Mouse (Mus musculus) liver, adult 2 months (tissue): ENCODE data around the gene Kif19a. TPM values are rescaled to one million over a fixed set of nuclear protein-coding genes. Genes with fewer than 3 reads are reported as not detected.
A peak's percentile ranks its signal among the peaks of the same experiment; 100 is the strongest.

Source experiments
- DNase-seq: peaks from one replicate; pipeline ENCODE4 v3.0.0-alpha.2; 2011; ENCODE audit warnings: low read depth, low spot score; ENCODE audit errors: extremely low read depth
- H3K27ac ChIP-seq: fragments of 200-500 bp; replicated peaks from 2 replicates; pipeline ENCODE4 v1.5.1; 2012; ENCODE audit warnings: low read depth, mild to moderate bottlenecking, control low read depth, inconsistent platforms, low read length; ENCODE audit not compliant: insufficient read depth
- H3K27me3 ChIP-seq: fragments of 200-500 bp; 2 replicates; pipeline ENCODE4 v1.6.1; 2012; ENCODE audit warnings: mild to moderate bottlenecking, moderate library complexity, low read length, inconsistent platforms; ENCODE audit not compliant: control insufficient read depth, insufficient read depth
- H3K36me3 ChIP-seq: fragments of 200-500 bp; 2 replicates; pipeline ENCODE4 v1.6.1; 2012; ENCODE audit warnings: low read length, inconsistent platforms; ENCODE audit not compliant: control insufficient read depth, insufficient read depth
- H3K4me1 ChIP-seq: fragments of 200-500 bp; 2 replicates; pipeline ENCODE4 v1.6.1; 2011; ENCODE audit warnings: low read length; ENCODE audit not compliant: control insufficient read depth, insufficient read depth
- H3K4me3 ChIP-seq: fragments of 200-500 bp; 2 replicates; pipeline ENCODE4 v1.5.1; 2011; ENCODE audit warnings: low read depth, mild to moderate bottlenecking, control low read depth, low read length, moderate library complexity; ENCODE audit not compliant: insufficient read depth
- H3K79me2 ChIP-seq: fragments of 200-500 bp; 2 replicates; pipeline ENCODE4 v1.6.1; 2012; ENCODE audit warnings: inconsistent platforms, mild to moderate bottlenecking, low read length, moderate library complexity; ENCODE audit not compliant: control insufficient read depth, insufficient read depth
- H3K9ac ChIP-seq: fragments of 200-500 bp; 2 replicates; pipeline ENCODE4 v1.6.1; 2012; ENCODE audit warnings: low read depth, mild to moderate bottlenecking, control low read depth, inconsistent platforms, low read length
- CTCF ChIP-seq: fragments of 200-500 bp; IDR thresholded peaks from 2 replicates; pipeline ENCODE4 v1.5.1; 2011; ENCODE audit warnings: low read depth, low read length, control low read depth
- POLR2A ChIP-seq: fragments of 200-500 bp; IDR thresholded peaks from 2 replicates; pipeline ENCODE4 v1.6.1; 2011; ENCODE audit warnings: low read length, control low read depth; ENCODE audit not compliant: insufficient read depth; ENCODE audit errors: extremely low read depth
- WGBS: fragments of 180-500 bp; shearing (Covaris S2); methylation state at CpG from one replicate; pipeline ENCODE4 v1.1.7; 2018; 5-methylcytosine and 5-hydroxymethylcytosine counted together
- polyA plus RNA-seq: library from polyadenylated mRNA; depleted of rRNA; stranded (reverse); fragments of >200 nt; gene quantifications from 2 replicates; pipeline ENCODE4 v1.2.3, GENCODE M21; 2012
- total RNA-seq: library from RNA; depleted of rRNA; stranded (reverse); fragments of >200 nt; gene quantifications from 2 replicates; pipeline ENCODE4 v1.2.3, GENCODE M21; 2014

Kif19a gene
- total and polyA plus RNA-seq, 2 experiments, result 0.24 to 0.37 TPM

DNA sequence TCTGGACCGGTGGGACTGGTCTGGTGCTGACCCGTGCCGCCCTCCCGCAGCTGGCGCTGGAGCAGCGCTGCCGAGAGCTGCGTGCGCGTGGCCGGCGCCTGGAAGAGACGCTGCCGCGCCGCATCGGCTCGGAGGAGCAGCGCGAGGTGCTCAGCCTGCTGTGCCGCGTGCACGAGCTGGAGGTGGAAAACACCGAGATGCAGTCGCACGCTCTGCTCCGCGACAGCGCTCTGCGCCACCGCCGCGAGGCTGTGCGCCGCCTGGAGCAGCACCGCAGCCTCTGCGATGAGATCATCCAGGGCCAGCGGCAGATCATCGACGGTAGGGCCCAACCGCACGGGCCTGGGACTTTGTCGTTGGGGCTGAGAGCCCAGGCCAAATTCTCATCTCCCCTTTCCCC, 21.1 kb downstream of the Kif19a start:
- Histone ChIP-seq H3K27ac (no peak overlapping the region), H3K9ac (no peak overlapping the region), H3K79me2 (no peaks in the 10 kb centered on the region), H3K4me3 (no peak overlapping the region), H3K4me1 (no peaks in the 10 kb centered on the region; the same call in 1 of the 2 replicates), H3K27me3 (peaks cover 21% of the 10 kb centered on the region), H3K36me3 (no peaks in the 10 kb centered on the region)
- DNase-seq, result no peak
- WGBS, result 14% methylated on average over 43 of the region's 43 CpGs
- TF ChIP-seq CTCF (no peak), POLR2A (no peak)

GRCm38 (mm10) chr11:114787611-114788010, 22.4 kb downstream of the Kif19a start:
- Histone ChIP-seq H3K27ac (no peak overlapping the region), H3K4me3 (no peak overlapping the region), H3K9ac (no peak overlapping the region), H3K79me2 (no peaks in the 10 kb centered on the region), H3K36me3 (no peaks in the 10 kb centered on the region), H3K27me3 (peaks cover 32% of the 10 kb centered on the region), H3K4me1 (no peaks in the 10 kb centered on the region; the same call in 1 of the 2 replicates)
- WGBS, result 85% methylated on average over 3 of the region's 3 CpGs
- no peak for DNase-seq
- no peak for TF ChIP-seq CTCF
- TF ChIP-seq POLR2A, result no peak

DNA sequence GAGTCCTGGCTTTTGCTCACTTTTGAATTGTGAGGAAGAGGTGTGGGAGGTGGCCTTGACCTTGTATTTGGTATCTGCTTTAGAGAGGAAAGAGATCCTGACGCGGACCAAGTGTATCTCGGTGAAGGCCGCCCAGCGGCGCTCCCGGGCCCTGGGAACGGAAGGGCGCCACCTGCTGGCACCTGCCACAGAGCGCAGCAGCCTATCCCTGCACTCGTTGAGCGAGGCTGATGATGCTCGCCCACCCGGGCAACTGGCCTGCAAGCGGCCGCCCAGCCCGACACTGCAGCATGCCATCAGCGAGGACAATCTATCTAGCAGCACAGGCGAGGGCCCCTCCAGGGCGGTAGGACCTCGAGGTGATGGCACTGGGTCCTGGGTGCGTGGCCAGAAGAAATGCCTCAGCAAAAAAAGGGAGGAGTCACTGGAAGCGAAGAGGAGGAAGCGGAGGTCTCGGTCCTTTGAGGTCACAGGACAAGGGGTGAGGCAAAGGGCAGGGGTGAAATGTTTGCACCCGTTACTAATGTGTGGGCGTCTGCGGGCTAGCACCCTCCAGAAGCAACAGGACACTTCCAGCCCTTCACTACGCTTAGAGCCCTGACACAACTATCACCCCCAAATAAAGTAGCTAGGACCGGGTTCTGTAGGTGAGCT, 24.0 kb downstream of the Kif19a start:
- Histone ChIP-seq H3K4me1 (no peaks in the 10 kb centered on the region; the same call in 1 of the 2 replicates), H3K27me3 (peaks cover 32% of the 10 kb centered on the region), H3K27ac (no peak overlapping the region), H3K79me2 (no peaks in the 10 kb centered on the region), H3K36me3 (no peaks in the 10 kb centered on the region), H3K4me3 (no peak overlapping the region), H3K9ac (no peak overlapping the region)
- 6% methylated on average over 30 of the region's 30 CpGs for WGBS
- TF ChIP-seq CTCF, result peak; percentile 94
- TF ChIP-seq POLR2A, result no peak
- peak; percentile 10 for DNase-seq

- DNase-seq, result no peak
- no peaks in the 10 kb centered on the region for H3K36me3 ChIP-seq
- peaks cover 32% of the 10 kb centered on the region for H3K27me3 ChIP-seq
- H3K4me1 ChIP-seq, result no peaks in the 10 kb centered on the region; the same call in 1 of the 2 replicates
- no peak overlapping the region for H3K27ac ChIP-seq
- H3K79me2 ChIP-seq, result no peaks in the 10 kb centered on the region
- 53% methylated on average over 9 of the region's 9 CpGs for WGBS
- TF ChIP-seq CTCF, result no peak
- TF ChIP-seq POLR2A, result no peak
- H3K9ac ChIP-seq, result no peak overlapping the region
- H3K4me3 ChIP-seq, result no peak overlapping the region
These were observed 24.5 kb downstream of the Kif19a start for GRCm38 (mm10) chr11:114789716-114790115.

DNA sequence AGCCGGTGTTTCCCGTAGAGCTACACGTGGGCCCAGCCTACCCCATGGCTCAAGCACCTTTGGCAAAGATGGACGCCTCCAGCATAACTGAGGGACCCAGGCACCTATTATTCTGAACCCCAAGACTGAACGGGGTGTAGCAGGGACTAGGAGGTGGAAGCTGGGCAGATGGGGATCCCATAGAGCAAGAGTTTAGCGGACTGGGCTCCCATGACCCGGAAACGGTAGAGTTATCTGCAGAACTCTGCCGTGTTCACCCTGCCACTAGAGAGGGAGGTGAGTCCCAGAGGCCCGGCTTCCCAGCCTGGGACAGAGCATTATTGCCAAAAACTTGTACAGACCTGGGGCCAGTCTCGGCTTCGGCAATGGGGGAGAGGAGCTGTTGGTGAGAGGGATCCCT, 25.0 kb downstream of the Kif19a start:
- no peak overlapping the region for H3K4me3 ChIP-seq
- no peaks in the 10 kb centered on the region for H3K79me2 ChIP-seq
- no peaks in the 10 kb centered on the region for H3K36me3 ChIP-seq
- peaks cover 32% of the 10 kb centered on the region for H3K27me3 ChIP-seq
- 81% methylated on average over 12 of the region's 12 CpGs for WGBS
- TF ChIP-seq CTCF (no peak), POLR2A (no peak)
- H3K9ac ChIP-seq, result no peak overlapping the region
- DNase-seq, result no peak
- no peaks in the 10 kb centered on the region; the same call in 1 of the 2 replicates for H3K4me1 ChIP-seq
- H3K27ac ChIP-seq, result no peak overlapping the region

DNA sequence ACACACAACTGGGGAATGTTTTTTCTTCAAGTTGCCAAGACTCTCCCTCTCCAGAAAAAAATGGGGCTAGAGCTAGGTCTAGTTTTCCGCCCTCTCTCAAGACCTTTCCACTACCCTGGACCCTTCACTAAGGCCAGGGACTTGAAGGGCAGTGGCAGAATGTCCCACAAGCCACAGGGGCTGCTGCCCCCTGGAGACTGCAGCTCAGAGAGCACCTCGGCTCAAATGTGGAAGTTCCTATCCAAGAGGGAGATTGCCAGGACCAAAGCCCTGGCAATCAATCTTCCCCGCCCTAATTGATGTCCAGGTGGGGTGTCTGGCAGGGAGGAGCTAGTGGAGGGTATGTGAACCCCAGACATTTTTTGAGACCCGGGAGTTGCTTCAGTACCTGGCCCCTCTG, 25.7 kb downstream of the Kif19a start:
- Histone ChIP-seq H3K4me1 (no peaks in the 10 kb centered on the region; the same call in 1 of the 2 replicates), H3K36me3 (no peaks in the 10 kb centered on the region)

More for the DNA sequence above, 25.7 kb downstream of the Kif19a start:
- no peak overlapping the region for H3K4me3 ChIP-seq
- WGBS, result 47% methylated on average over 4 of the region's 4 CpGs
- DNase-seq, result no peak
- TF ChIP-seq CTCF (no peak), POLR2A (no peak)
- H3K9ac ChIP-seq, result no peak overlapping the region
- H3K79me2 ChIP-seq, result no peaks in the 10 kb centered on the region
- no peak overlapping the region for H3K27ac ChIP-seq
- peaks cover 32% of the 10 kb centered on the region for H3K27me3 ChIP-seq
